Mouse (Mus musculus) liver, embryonic 14.5 days (tissue): ENCODE data around the gene Ppl.

ENCODE experiments used
- CTCF ChIP-seq: IDR thresholded peaks from 2 replicates; pipeline ENCODE4 v1.5.1; 2016; ENCODE audit warnings: antibody characterized with exemption, low read depth, control low read depth
- EP300 ChIP-seq: IDR thresholded peaks from 2 replicates; pipeline ENCODE4 v1.6.1; 2016; ENCODE audit warnings: antibody characterized with exemption, low read depth

GRCm38 (mm10) chr16:5096504-5096903 lies 35.7 kb downstream of the Ppl start:
- TF ChIP-seq EP300 (no peak), CTCF (no peak)
